Comparison of ENCODE assay signal across 25 mouse cellular contexts in the genomic region with DNA sequence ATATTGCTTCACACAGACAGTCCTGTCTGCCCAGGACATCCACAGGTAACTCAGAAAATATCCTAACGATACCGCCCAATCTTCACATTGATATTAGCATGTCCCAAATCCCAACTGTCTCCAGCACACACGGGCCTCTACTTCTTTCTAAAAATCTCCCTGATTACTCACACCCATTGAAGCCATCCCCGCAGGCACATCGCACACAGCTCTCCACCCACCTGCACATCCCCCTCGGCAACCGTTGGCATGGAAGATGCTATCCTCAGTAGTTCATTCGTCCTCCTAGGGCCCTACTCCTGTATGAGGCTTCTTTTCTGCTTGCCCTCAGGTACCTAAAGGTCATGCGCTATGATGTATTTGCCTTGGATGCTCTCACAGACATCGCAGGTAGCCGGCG.
"Had no signal": no experiment of that assay in that cellular context is flagged by ENCODE, and none has a peak within 500 bp of the region (broad histone marks: within the 10 kb centered on the region; RNA-seq: fewer than 3 reads in every experiment).

No protein-coding gene starts in this region.

- ATAC-seq: forebrain, postnatal 0 days; hindbrain, postnatal 0 days; intestine, embryonic 16.5 days had no signal

- H3K27me3 ChIP-seq: heart, embryonic 13.5 days; heart, embryonic 15.5 days; hindbrain, embryonic 13.5 days; hindbrain, embryonic 15.5 days; kidney, embryonic 15.5 days; limb, embryonic 13.5 days; limb, embryonic 15.5 days had no signal

- H3K36me3 ChIP-seq: heart, embryonic 13.5 days; heart, embryonic 15.5 days; hindbrain, embryonic 13.5 days; hindbrain, embryonic 15.5 days; kidney, embryonic 15.5 days; limb, embryonic 13.5 days; limb, embryonic 15.5 days had no signal

- H3K9me3 ChIP-seq: heart, embryonic 13.5 days; heart, embryonic 15.5 days; hindbrain, embryonic 13.5 days; hindbrain, embryonic 15.5 days; kidney, embryonic 15.5 days; limb, embryonic 13.5 days; limb, embryonic 15.5 days had no signal

- DNase-seq: forebrain, postnatal 0 days; gastrocnemius, postnatal 14 days; gastrocnemius, postnatal 36 days; heart, adult 2 months; heart, postnatal 14 days; heart, postnatal 36 days; kidney, adult 11 months; kidney, adult 2 months; kidney, adult 9 months; kidney, postnatal 14 days; kidney, postnatal 36 days; layer of hippocampus, adult 9-11 months; layer of hippocampus, postnatal 36 days; left cerebral cortex, postnatal 4 days had no signal

- H3K4me1 ChIP-seq: heart, embryonic 13.5 days; heart, embryonic 15.5 days; hindbrain, embryonic 13.5 days; hindbrain, embryonic 15.5 days; kidney, embryonic 15.5 days; limb, embryonic 13.5 days; limb, embryonic 15.5 days had no signal

- H3K27ac ChIP-seq: heart, adult 2 months; heart, embryonic 13.5 days; heart, embryonic 15.5 days; hindbrain, embryonic 13.5 days; hindbrain, embryonic 15.5 days; hindbrain, postnatal 0 days; kidney, embryonic 15.5 days; kidney, postnatal 0 days; limb, embryonic 13.5 days; limb, embryonic 15.5 days had no signal

- H3K4me3 ChIP-seq: heart, adult 2 months; heart, embryonic 13.5 days; heart, embryonic 15.5 days; hindbrain, embryonic 13.5 days; hindbrain, embryonic 15.5 days; kidney, embryonic 15.5 days; limb, embryonic 13.5 days; limb, embryonic 15.5 days had no signal

- H3K4me2 ChIP-seq: heart, embryonic 11.5 days; heart, embryonic 13.5 days; heart, embryonic 15.5 days; hindbrain, embryonic 13.5 days; hindbrain, embryonic 15.5 days; kidney, embryonic 15.5 days; limb, embryonic 13.5 days; limb, embryonic 15.5 days had no signal

- H3K9ac ChIP-seq: forebrain, postnatal 0 days; heart, embryonic 13.5 days; heart, embryonic 15.5 days; hindbrain, embryonic 13.5 days; hindbrain, embryonic 15.5 days; kidney, embryonic 15.5 days; limb, embryonic 13.5 days; limb, embryonic 15.5 days had no signal
